Mouse (Mus musculus) layer of hippocampus, postnatal 10 days (tissue): ENCODE measurements around the gene Inmt. TPM values are rescaled to one million over a fixed set of nuclear protein-coding genes. Genes with fewer than 3 reads are reported as not detected.
"Not testable (repeated sequence)": the region's sequence is repeated elsewhere in the genome, so short reads cannot be mapped to it uniquely, and the experiment has no call there.

ENCODE experiments used
- DNase-seq, 2 experiments: peaks; one replicate each; pipeline ENCODE4 v3.0.0; 2021; ENCODE audit warnings: low spot score in 2 of 2
- long read RNA-seq: library from polyadenylated mRNA; stranded (forward); transcript quantifications from one replicate; pipeline ENCODE4 v2.0.0, GENCODE M21; 2023
- total RNA-seq, 2 experiments: library from RNA; stranded (reverse); gene quantifications; 2 replicates each; pipeline ENCODE4 v1.2.3; 2021

The Inmt gene
- total RNA-seq = under 1 TPM in 1 of 2 experiments, not detected in 1; 0.34 TPM
- long read RNA-seq = 0 reads

- no peak for DNase-seq
Measured at GRCm38 (mm10) chr6:55174741-55175181, at the start of gene Inmt. Inmt (minus strand) TSS chr6:55175043.

- DNase-seq = no peak
Measured at GRCm38 (mm10) chr6:55223986-55224385, 49.1 kb upstream of the Inmt start.

DNA sequence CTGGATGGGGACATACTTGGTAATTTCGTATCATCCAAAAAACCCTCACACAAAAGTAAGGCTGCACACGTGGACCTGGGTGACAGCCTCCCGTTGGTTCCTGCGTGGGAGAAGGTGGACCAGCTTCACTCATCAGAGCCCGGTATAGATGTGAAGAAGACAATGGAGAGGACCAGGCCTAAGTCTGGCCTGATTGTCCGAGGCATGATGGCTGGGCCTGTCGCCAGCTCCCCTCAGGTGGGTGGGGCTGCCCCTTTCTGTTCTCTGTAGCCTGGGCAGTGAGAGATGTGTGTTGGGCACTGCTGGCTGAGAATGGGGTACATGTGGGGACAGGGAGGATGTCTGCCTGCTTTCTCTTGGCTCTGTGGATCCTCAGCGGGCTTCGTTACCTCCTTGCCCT, 43.4 kb upstream of the Inmt start:
- no peak for DNase-seq

DNA sequence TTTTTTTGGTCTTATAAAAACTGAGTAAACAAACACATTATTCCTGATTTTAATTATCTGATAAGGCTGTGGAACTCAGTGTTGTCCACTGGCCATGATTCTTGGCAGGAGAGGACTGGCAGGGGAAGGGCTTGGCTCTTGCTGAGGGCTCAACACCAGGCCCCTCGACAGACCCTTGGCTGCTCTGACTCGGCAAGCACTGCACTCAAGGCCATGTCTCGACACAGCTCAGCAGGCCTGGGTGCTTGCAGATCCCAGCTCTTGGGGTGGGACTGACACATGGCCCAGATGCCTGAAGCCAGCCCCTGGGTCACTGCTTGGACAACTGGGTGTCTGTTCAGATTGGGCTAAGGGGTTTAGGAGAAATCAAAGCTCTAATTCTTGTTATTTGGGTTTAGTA, 39.7 kb upstream of the Inmt start:
- no peak for DNase-seq

DNA sequence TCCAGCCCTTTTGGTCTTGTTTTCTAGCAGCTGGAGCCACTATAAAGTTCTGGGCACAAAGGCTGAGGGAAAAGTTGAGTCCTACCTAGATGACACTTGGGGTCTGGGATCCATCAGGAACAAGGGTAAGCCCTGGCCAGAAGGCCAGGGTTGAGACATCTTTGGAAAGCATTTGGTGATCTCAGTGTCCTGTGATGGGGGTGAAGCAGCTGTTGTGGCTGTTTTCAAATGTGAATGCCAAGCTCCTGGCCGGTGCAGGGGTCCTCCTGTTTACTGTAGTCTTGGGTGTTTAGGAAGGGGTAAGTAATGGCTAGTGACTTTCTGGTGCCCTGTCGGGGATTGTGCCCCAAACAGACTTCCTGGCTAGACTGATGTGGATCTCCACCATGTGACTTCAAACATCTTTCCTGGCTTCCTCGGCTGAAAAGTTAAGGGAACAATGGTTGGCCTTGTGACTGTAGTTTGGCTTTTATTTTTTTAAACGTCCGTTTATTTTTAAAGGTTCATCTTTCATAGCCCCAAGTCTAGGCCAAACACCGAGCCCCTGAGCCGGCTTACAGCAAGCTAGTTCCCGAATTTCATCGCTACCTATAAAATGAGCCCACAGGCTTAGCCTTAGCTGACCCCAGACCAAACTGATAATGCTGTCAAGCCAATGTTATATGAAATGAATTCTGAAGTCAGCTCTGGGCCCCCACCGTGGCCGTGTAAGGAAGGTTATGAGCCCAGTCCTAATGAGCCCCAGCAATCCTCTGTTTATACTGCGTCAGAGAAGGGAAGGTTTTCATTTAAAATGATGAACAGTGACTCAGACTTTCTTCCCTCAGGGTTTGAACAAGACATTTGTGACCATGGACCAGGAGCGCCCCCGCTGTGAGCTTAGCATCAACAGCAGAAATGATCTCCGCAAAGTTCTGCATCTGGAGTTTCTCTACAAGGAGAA, 35.9 kb upstream of the Inmt start:
- DNase-seq = no peak

- no peak for DNase-seq
Measured at GRCm38 (mm10) chr6:55207786-55208185, 32.9 kb upstream of the Inmt start.

DNA sequence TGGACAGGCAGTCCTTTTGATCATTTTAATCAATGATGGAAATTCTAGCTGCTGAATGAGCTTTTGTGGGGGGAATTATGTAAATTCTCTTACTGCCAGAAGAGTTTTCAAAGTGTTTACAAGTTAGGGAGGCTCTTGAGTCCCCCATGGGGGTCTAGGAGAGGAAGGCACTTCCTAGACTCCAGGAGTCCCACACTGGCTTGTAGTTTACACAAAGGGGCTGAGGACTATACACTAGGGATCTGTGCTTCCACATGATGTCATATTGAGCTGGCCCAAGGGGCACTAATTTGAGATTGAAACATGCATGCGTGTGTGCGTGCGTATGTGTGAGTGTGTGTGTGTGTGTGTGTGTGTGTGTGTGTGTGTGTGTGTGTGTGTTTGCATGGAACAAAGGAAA, 29.1 kb upstream of the Inmt start:
- peak; percentile 25 to 29 for DNase-seq

DNA sequence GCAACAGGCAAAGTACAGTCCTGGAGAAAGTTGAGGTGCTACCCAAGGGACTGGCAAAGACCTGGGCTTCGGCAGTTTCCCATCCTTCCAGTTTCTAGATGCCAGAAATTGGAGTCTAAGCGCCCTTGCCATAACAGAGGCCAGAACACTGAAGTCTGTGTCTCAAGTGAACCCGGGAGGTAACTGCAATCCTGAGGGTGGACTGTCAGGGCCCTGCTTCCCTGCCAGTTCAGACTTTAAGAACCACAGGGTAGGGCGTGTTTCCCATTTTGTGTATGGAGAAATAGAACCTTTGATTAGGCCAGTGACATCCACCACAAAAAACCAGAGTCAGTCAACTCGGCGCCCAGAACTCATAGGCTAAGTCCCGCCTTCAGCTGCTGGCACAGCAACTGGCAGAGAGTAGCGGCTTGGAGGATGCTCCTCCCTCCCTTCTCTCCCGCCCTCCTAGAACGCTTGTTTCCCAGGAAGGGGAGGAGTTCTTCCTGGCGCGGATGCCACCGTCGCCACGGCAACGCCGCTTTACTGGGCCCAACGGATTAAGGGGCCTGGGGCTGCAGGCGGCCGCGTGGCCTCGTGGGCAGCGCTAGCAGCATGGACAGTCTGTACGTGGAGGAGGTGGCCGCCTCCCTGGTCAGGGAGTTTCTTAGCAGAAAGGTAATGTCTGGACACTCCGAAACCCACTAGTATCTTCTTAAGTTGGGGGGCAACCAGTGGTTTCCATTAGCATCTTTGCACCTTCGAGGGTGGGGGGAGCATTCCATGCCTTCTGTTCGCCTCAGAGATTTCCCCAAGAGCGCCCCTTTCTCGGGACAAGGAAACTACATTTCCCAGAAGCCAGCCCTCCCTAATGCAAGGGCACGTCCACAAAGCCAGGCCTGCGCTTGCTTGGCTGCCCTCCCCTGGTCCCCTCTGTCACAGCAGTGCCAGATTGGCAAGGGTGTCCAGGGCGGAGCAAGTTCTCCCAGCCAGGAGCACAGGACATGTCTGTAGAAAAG, 28.4 kb upstream of the Inmt start, which contains the start of gene Mindy4:
TSS of gene Mindy4 (plus strand) at position 471 of the 998 bp plus-strand sequence.
- DNase-seq = peak; percentile 87 to 88

DNA sequence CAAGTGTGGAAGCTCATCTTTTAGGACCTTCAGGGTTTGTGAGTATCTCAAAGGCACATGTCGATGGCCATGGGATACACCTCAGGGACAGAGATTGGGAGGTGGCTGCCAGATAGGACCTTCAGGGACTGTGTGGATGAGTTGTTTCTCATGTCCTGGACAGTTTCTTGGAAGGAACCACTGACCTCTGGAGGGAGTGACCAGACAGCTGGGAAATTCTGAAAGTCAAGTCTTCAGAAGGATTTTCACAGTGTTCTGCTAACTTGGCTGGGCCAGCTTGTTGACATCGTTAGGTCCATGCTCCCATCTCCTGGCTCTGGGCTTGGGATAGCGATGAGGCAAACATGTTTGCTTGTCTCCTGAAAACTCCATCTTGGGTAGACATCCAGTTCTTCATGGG, 24.2 kb upstream of the Inmt start:
- DNase-seq = no peak

GRCm38 (mm10) chr6:55193171-55193570, 18.3 kb upstream of the Inmt start:
- no peak for DNase-seq

DNA sequence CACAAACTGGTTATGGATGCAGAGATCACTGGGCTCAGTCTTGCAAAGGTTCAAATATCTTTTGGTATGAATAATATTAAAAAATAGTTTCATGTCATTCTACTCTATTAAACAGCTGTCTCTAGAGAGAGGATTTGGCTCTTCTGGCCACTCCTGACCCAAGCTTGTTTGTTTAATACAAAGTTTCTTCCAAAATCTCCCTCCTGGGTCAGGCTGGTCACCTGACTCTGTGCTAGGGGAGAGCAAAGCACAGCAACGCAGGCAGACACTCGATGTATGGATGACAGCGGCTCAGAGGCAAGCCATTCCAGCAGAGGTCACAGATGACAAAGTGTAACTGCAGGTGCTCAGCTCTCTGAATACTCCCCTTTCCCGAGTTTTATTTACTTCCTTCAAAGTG, 16.7 kb upstream of the Inmt start:
- no peak for DNase-seq

GRCm38 (mm10) chr6:55189406-55189805, 14.6 kb upstream of the Inmt start:
- DNase-seq = no peak

DNA sequence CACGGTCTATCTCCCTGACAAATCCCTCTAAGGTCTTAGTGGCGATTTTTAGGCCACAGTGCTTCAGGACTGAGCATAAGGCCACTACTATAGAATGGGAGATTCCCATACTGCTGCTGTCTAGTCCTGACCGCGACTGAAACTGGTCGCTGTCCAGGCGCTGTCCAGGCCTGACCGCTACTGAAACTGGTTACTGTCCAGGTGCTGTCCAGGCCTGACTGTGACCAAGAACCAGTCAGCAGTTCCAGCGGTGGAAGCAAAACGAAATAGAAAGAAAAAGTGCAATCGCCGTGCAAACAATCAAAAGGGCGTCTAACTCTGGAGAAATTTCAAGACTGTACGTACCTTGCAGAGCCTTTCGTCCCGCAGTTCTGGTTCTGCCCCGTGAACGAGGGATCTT, 13.0 kb upstream of the Inmt start:
- DNase-seq = not testable (repeated sequence)

DNA sequence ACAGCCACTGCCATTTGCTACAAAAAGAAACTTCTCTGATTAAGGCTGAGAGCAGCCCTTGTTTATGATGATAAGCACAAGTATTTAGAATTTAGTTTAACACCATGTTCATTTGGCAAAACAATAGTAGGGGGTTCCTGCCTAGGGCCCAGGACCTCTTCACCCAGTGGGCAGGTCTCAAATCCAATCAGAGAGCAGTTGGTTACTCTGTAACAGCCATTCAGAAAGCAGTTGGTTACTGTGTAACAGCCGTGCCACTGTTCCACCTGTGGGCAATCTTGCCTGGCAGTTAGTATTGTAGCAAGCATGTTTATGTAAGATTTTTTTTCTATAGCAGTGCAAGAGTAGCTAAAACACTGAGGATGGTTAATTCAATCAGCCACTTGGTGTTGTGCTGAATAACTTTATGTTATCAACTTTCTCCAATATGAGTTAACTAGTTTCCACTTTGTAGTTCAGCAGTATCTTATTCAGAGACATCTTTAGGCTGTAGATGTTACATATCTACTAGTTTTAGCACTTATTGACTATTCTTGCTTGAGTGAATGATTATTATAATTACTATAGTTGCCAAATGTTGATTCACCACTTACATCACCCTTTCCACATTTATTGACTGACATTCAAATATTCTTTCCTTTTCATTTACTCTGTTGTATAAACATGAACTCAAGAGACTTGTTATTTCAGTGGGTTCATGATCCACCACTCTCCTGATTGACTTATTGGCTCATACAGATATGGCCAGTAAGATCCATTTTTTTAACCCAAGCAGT, 8.0 kb upstream of the Inmt start:
- no peak for DNase-seq

GRCm38 (mm10) chr6:55179560-55179959, 4.7 kb upstream of the Inmt start:
- DNase-seq = no peak

GRCm38 (mm10) chr6:55177060-55177732, 2.4 kb upstream of the Inmt start:
- peak; percentile 30 to 54 for DNase-seq

GRCm38 (mm10) chr6:55175892-55176291, 1.0 kb upstream of the Inmt start:
- no peak for DNase-seq

GRCm38 (mm10) chr6:55175456-55175855, 613 bp upstream of the Inmt start:
- DNase-seq = no peak

- DNase-seq = no peak
Measured at GRCm38 (mm10) chr6:55173941-55174349, 898 bp downstream of the Inmt start.

DNA sequence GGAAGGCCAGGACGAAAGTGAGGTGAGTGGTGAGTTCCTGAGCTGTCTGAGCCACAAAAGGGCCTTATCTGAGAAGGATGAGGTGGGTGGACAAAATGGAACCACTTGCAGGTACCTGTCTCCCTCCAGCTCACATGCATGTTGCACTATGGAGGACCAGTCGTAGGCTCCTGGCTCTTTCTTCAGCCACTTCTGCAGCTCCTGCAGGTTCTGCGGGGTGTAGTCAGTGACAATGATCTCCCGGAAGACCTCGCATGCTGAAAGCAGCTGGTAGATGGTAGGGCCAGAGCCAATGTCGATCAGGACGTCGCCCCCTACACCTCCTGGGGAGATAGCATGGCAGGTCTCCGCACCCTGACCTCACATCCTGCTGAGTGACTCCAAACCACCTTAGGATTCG, 1.7 kb downstream of the Inmt start:
- DNase-seq = no peak
